Mouse (Mus musculus): ENCODE measurements at regions not wholly inside any gene's neighbourhood (a gene's known extent, or its start where the extent isn't known, plus 50 kb on each side); places are given as distances from the start of the nearest gene placed in this dataset.

- H3K36me3 ChIP-seq = no peaks in the 10 kb centered on the region
- H3K4me2 ChIP-seq = no peak overlapping the region
- no peak overlapping the region for H3K9ac ChIP-seq
- no peak for ATAC-seq (ENCODE audit: extremely low read depth, insufficient number of reproducible peaks, low FRiP score, low TSS enrichment)
- WGBS = 63% methylated on average over 10 of the region's 10 CpGs
- H3K27ac ChIP-seq (replicated peaks) = no peak overlapping the region
- peaks cover 10% of the 10 kb centered on the region; the same call in 1 of the 2 replicates for H3K27me3 ChIP-seq (replicated peaks)
- no peak overlapping the region for H3K4me3 ChIP-seq
- H3K4me1 ChIP-seq = 0 out of 2 replicates have a peak, but pooled peaks cover under 1% of the 10 kb centered on the region
- no peaks in the 10 kb centered on the region for H3K9me3 ChIP-seq
These were observed 560.7 kb downstream of the Bnc2 start for GRCm38 (mm10) chr4:84114162-84115040.

GRCm38 (mm10) chr4:84118284-84118919, 556.7 kb downstream of the Bnc2 start:
- peaks cover 4% of the 10 kb centered on the region; the same call in 1 of the 2 replicates for H3K27me3 ChIP-seq (replicated peaks)
- H3K4me1 ChIP-seq = 0 out of 2 replicates have a peak, but pooled peaks cover 3% of the 10 kb centered on the region
- no peak for ATAC-seq (ENCODE audit: extremely low read depth, insufficient number of reproducible peaks, low FRiP score, low TSS enrichment)
- H3K9me3 ChIP-seq = no peaks in the 10 kb centered on the region
- no peak overlapping the region for H3K9ac ChIP-seq
- WGBS = 79% methylated on average over 2 of the region's 2 CpGs
- no peaks in the 10 kb centered on the region for H3K36me3 ChIP-seq
- H3K4me2 ChIP-seq = no peak overlapping the region
- no peak overlapping the region for H3K4me3 ChIP-seq
- H3K27ac ChIP-seq (replicated peaks) = no peak overlapping the region

GRCm38 (mm10) chr4:84119616-84120015, 555.5 kb downstream of the Bnc2 start:
- Histone ChIP-seq H3K27ac (replicated peaks) (no peak overlapping the region), H3K36me3 (no peaks in the 10 kb centered on the region), H3K4me2 (no peak overlapping the region), H3K27me3 (replicated peaks) (no peaks in the 10 kb centered on the region; the same call in 1 of the 2 replicates), H3K4me1 (0 out of 2 replicates have a peak, but pooled peaks cover 3% of the 10 kb centered on the region), H3K4me3 (no peak overlapping the region), H3K9ac (no peak overlapping the region), H3K9me3 (no peaks in the 10 kb centered on the region)
- WGBS = 46% methylated on average over 7 of the region's 7 CpGs
- ATAC-seq (ENCODE audit: extremely low read depth, insufficient number of reproducible peaks, low FRiP score, low TSS enrichment) = no peak

GRCm38 (mm10) chr4:84120330-84120729, 554.7 kb downstream of the Bnc2 start:
- Histone ChIP-seq H3K36me3 (no peaks in the 10 kb centered on the region), H3K9me3 (no peaks in the 10 kb centered on the region), H3K27me3 (replicated peaks) (no peaks in the 10 kb centered on the region; the same call in 1 of the 2 replicates), H3K4me1 (0 out of 2 replicates have a peak, but pooled peaks cover 3% of the 10 kb centered on the region), H3K27ac (replicated peaks) (no peak overlapping the region), H3K4me2 (no peak overlapping the region), H3K4me3 (no peak overlapping the region), H3K9ac (no peak overlapping the region)
- WGBS = 77% methylated on average over 7 of the region's 7 CpGs
- no peak for ATAC-seq (ENCODE audit: extremely low read depth, insufficient number of reproducible peaks, low FRiP score, low TSS enrichment)

- Histone ChIP-seq H3K9ac (no peak overlapping the region), H3K36me3 (no peaks in the 10 kb centered on the region), H3K27me3 (replicated peaks) (no peaks in the 10 kb centered on the region; the same call in 1 of the 2 replicates), H3K27ac (replicated peaks) (no peak overlapping the region), H3K4me3 (no peak overlapping the region), H3K4me2 (no peak overlapping the region), H3K9me3 (no peaks in the 10 kb centered on the region), H3K4me1 (peaks cover 7% of the 10 kb centered on the region; the same call in 1 of the 2 replicates)
- no peak for ATAC-seq (ENCODE audit: extremely low read depth, insufficient number of reproducible peaks, low FRiP score, low TSS enrichment)
- 53% methylated on average over 10 of the region's 10 CpGs for WGBS
These were observed 553.6 kb downstream of the Bnc2 start for GRCm38 (mm10) chr4:84121442-84121841.

GRCm38 (mm10) chr4:84126400-84126799, 548.7 kb downstream of the Bnc2 start:
- Histone ChIP-seq H3K4me3 (no peak overlapping the region), H3K9me3 (no peaks in the 10 kb centered on the region), H3K27ac (replicated peaks) (no peak overlapping the region), H3K27me3 (replicated peaks) (no peaks in the 10 kb centered on the region; the same call in 1 of the 2 replicates), H3K36me3 (no peaks in the 10 kb centered on the region), H3K9ac (no peak overlapping the region), H3K4me1 (peaks cover 11% of the 10 kb centered on the region), H3K4me2 (no peak overlapping the region)
- ATAC-seq (ENCODE audit: extremely low read depth, insufficient number of reproducible peaks, low FRiP score, low TSS enrichment) = no peak
- WGBS = 49% methylated on average over 4 of the region's 4 CpGs

- H3K4me2 ChIP-seq = no peak overlapping the region
- H3K36me3 ChIP-seq = no peaks in the 10 kb centered on the region
- no peaks in the 10 kb centered on the region for H3K9me3 ChIP-seq
- peaks cover 11% of the 10 kb centered on the region for H3K4me1 ChIP-seq
- H3K9ac ChIP-seq = no peak overlapping the region
- no peak for ATAC-seq (ENCODE audit: extremely low read depth, insufficient number of reproducible peaks, low FRiP score, low TSS enrichment)
- no peak overlapping the region for H3K4me3 ChIP-seq
- WGBS = 40% methylated on average over 2 of the region's 2 CpGs
- no peak overlapping the region for H3K27ac ChIP-seq (replicated peaks)
- no peaks in the 10 kb centered on the region for H3K27me3 ChIP-seq (replicated peaks)
These were observed 547.7 kb downstream of the Bnc2 start for GRCm38 (mm10) chr4:84127380-84127779.

GRCm38 (mm10) chr4:84130840-84131547, 544.1 kb downstream of the Bnc2 start:
- ATAC-seq (ENCODE audit: extremely low read depth, insufficient number of reproducible peaks, low FRiP score, low TSS enrichment) = no peak
- H3K27ac ChIP-seq (replicated peaks) = no peak overlapping the region
- H3K9ac ChIP-seq = no peak overlapping the region
- H3K4me1 ChIP-seq = peaks cover 11% of the 10 kb centered on the region
- WGBS = 59% methylated on average over 7 of the region's 7 CpGs
- no peak overlapping the region for H3K4me2 ChIP-seq
- no peaks in the 10 kb centered on the region for H3K36me3 ChIP-seq
- H3K4me3 ChIP-seq = no peak overlapping the region
- H3K27me3 ChIP-seq (replicated peaks) = no peaks in the 10 kb centered on the region
- no peaks in the 10 kb centered on the region for H3K9me3 ChIP-seq

- no peak for ATAC-seq (ENCODE audit: extremely low read depth, insufficient number of reproducible peaks, low FRiP score, low TSS enrichment)
These were observed 539.3 kb downstream of the Bnc2 start for GRCm38 (mm10) chr4:84135740-84136139.

GRCm38 (mm10) chr4:84137171-84137919, 537.7 kb downstream of the Bnc2 start:
- no peak overlapping the region for H3K9ac ChIP-seq
- H3K9me3 ChIP-seq = no peaks in the 10 kb centered on the region
- WGBS = 73% methylated on average over 14 of the region's 14 CpGs
- no peak overlapping the region for H3K4me2 ChIP-seq
- no peaks in the 10 kb centered on the region for H3K27me3 ChIP-seq (replicated peaks)
- no peak for ATAC-seq (ENCODE audit: extremely low read depth, insufficient number of reproducible peaks, low FRiP score, low TSS enrichment)
- no peaks in the 10 kb centered on the region for H3K36me3 ChIP-seq
- H3K4me3 ChIP-seq = no peak overlapping the region
- H3K27ac ChIP-seq (replicated peaks) = no peak overlapping the region
- no peaks in the 10 kb centered on the region for H3K4me1 ChIP-seq

More at GRCm38 (mm10) chr4:84135740-84136139, 539.3 kb downstream of the Bnc2 start:
- Histone ChIP-seq H3K4me3 (no peak overlapping the region), H3K4me1 (no peaks in the 10 kb centered on the region), H3K27ac (replicated peaks) (no peak overlapping the region), H3K27me3 (replicated peaks) (no peaks in the 10 kb centered on the region), H3K9ac (no peak overlapping the region), H3K9me3 (no peaks in the 10 kb centered on the region), H3K36me3 (no peaks in the 10 kb centered on the region), H3K4me2 (no peak overlapping the region)
- WGBS = 78% methylated on average over 10 of the region's 10 CpGs

Data from heart, embryonic 13.5 days (tissue).